Mouse (Mus musculus) adrenal gland, postnatal 4 days (tissue): ENCODE data around the gene Maged1. TPM values are rescaled to one million over a fixed set of nuclear protein-coding genes. Genes with fewer than 3 reads are reported as not detected.
"Not testable (repeated sequence)": the region's sequence is repeated elsewhere in the genome, so short reads cannot be mapped to it uniquely, and the experiment has no call there.

ENCODE experiments used
- DNase-seq, 2 experiments: peaks; one replicate each; pipeline ENCODE4 v3.0.0; 2021 to 2022; ENCODE audit warnings: low spot score in 2 of 2, mixed read lengths in 2 of 2
- long read RNA-seq, 2 experiments: library from polyadenylated mRNA; stranded (forward); transcript quantifications; one replicate each; pipeline ENCODE4 v2.0.0; 2021
- total RNA-seq, 2 experiments: library from RNA; stranded (reverse); gene quantifications; 2 replicates each; pipeline ENCODE4 v1.2.3; 2021

Gene Maged1
- total RNA-seq = 100 to 1,000 TPM; 432 to 436 TPM
- long read RNA-seq, experiment 1, transcript Maged1-201 (13 exons, 2,821 nt) = major isoform, 361 of 480 reads
- long read RNA-seq, experiment 1, transcript Maged1-207 (12 exons, 2,884 nt) = minor isoform, 29 of 480 reads
- long read RNA-seq, experiment 1, partial matches to known transcripts = 68 of 480 reads
- long read RNA-seq, experiment 1, other reads (novel, unspliced or antisense) = 22 of 480 reads
- long read RNA-seq, experiment 2, transcript Maged1-207 (12 exons, 2,884 nt) = minor isoform, 43 of 804 reads
- long read RNA-seq, experiment 2, transcript Maged1-201 (13 exons, 2,821 nt) = major isoform, 560 of 804 reads
- long read RNA-seq, experiment 2, partial matches to known transcripts = 171 of 804 reads
- long read RNA-seq, experiment 2, other reads (novel, unspliced or antisense) = 30 of 804 reads

DNA sequence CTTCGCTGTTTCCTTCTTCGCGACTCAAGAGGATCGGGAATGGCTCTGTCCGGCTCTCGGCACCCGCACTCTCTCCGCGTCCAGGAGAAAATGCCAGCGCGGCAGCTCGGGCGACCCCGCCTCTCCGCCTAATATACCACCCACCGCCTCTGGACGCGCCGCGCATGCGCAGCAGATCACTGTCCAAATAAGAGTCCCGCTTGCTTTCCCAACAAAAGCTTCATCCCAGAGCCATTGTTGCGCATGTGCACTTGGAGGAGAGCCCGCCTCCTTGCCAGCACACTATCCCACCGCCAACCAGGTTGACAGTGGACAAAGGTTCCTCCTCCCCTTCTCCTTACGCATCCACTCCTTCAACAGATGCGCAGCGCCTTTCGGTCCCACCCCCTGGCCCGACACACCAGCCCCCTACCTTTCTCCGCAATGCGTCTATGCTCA, at the start of gene Maged1:
Gene Maged1, minus strand, starts transcription at position 226 of the 438 bp plus-strand sequence.
- peak; percentile 67 to 77 for DNase-seq

DNA sequence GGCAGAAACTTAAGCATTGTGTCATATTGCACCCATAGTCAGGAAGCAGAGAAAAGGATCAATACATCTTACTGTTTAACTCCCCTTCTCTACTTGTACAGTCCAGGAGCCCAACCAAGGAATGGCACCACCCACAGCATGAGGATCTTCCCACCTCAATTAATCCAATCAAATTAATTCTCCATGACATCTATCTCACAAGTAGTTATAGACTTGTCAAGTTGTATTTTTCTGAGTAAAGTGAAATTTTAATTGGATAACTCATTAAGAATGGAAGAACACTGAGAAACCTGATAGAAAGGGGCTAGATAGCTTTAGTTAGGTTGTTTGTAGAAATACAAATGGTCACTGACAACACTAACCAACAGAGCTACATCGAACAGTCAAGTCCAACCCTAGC, 38.3 kb upstream of the Maged1 start:
- no peak for DNase-seq

DNA sequence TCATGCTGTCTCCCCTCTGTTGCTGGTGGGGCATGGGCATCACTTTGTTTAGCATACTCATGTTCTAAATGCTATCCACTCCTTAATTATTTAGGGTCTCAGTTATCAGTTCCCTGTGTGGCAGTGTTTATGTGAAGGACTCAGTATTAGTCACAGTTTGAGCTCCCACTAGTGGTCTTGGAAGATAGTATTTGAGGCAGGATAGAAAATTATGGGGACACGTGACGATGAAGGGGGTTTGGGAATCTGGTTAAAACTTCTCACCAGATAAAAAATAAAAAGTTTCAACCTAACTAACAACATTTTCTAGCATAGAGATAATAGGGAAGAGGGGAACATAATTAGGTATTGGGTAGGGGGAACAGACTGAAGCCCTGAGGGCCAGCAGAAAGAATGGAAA, 22.8 kb upstream of the Maged1 start:
- DNase-seq = no peak

DNA sequence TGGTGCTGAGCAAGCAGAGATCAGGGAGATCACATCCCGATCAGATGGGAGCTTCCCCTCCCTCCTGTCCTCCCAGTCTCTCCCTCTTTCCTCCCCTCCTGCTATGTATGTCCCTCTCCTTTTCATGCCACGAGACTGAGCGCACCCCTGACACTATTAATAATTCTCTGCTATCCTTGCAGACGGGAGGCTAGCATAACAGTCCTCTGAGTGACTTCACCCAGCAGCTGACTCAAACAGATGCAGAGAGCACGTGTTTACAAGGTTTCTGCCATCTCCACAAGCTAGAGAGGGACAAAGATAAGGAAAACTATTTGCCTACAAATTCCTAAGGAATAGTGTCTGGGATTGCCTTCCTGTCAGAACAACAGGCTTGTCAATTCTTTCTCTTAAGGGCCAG, 20.4 kb upstream of the Maged1 start:
- DNase-seq = no peak

DNA sequence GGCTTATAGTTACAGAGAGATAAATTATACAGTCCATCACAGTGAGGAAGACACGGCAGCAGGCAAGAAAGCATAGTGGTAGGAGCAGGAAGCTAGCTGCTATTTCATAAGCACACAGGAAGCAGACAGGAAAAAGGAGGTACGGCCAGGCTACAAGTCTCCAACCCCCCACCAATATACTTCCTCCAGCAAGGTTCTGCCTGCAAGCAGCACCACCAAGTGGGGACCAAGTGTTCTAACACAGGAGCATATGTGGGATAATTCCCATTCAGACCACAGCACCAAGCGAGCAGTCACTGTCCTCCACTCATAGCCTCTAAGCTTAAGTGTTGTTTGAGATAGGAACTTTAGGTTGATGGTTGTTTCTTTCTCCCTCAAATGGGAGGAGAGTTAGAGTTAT, 6.3 kb upstream of the Maged1 start:
- no peak for DNase-seq

DNA sequence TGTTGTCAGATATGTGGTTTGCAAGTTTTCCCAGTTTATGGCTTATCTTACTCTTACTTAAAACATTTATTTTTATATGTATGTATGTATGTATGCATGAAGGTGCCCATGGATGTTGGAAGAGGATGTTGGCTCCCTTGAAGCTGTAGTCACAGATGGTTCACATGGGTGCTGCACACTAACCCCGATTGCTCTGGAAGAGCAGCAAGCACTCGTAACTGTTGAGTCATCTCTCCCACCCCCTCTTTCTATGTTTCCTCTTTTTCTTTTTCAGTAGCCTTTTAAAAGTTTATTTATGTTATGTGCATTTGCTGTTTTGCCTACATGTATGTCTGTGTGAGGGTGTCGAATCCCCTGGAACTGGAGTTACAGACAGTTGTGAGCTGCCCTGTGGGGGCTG, 4.0 kb upstream of the Maged1 start:
- no peak for DNase-seq

DNA sequence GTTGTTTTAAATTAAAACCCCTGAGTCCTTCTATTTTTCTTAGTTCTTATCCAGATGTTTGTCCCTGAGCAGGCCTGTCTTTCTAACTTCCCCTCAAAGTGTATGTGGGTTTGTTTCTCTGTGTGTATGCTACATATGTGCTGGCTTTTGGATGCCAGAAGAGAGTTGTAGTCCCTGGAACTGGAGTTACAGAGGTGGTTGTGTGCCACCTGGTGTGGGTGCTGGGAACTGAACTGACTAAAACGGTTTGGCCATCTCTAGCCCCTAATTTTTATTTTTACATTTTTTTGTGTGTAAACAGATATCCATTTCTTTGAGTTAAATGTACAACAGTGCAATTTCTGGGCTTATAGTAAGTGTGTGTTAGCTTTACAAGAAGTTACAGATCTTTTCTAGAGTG, 3.0 kb upstream of the Maged1 start:
- no peak for DNase-seq

DNA sequence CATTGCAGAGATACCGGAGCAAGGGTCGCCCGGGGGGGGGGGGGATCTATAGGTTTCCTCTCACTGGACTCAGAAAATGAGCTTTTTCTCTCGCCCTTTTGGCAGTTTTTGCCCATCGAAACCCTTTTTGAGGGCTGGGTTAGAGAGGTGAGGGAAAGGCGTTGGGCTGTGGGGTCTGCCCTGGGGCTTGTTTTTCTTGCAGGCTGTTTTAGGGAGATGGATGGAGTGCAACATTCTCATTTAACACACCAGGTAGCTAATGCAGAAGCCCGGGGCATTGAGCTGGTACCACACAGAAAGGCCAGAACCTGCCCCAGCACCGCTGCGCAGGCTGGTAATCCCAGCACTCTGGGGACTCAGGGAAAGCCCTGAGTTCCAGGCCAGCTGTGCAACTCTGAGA, 593 bp upstream of the Maged1 start:
- DNase-seq = no peak

DNA sequence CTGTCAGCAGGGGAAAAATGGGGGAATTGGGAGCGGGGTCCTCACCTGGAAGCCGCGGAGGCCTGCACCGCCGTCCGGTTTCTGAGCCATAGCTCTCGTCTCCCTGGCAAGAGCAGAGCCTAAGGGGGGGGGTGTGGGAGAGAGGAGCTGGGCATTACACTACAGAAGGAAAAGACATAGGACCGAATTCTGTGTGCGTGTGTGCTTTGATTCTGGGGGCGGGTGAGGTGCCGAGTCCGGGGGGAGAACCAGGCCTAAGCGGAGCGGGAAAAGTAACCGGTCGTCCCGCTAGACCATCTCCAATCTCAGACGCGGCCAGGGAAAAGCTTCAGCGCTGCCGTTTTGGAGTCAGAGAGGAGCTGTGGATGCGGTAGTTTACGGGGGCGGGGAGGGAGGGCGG, 737 bp downstream of the Maged1 start:
- DNase-seq = no peak

DNA sequence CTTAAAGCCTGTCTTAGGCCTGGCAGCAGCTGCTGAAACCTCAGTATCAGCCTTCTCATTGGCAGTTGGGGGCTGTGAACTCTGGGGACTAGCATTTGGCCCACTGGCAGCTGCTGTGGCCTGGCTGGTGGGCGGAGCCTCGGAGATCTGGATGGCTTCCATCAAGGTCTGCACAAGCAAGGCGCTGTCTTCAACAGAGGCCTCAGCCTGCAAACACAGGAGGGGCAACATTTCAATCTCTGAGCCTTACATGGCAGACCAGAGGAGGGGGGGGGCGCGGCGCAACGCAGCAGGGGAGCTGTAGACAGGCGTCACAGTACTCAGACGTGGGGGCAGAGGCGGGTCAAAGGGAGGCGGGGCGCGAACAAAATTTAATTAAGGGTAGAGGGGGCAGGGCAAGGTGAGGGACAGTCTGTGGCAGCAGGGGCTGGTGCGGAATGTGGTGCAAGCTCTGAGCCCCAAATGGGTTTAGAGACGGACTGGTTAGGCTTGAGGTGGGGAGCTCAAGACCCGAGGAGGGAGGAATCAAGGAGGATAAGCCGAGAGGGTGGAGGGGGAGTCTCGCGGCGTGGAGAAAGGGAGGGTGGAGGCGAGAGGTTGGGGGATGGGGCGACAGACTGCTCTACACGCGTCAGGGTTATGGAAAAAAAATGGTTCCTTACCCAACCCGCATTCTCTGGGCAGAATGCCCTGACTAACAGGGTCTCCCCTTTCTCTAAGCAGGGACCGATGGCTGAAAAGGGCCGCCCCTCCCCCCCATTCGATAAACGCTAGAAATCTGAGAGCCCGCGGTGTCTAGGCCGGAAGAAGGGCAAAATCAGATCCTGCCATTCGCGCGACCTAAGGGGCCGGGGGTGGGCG, 1.4 kb downstream of the Maged1 start:
- DNase-seq = peak; percentile 27 to 32

DNA sequence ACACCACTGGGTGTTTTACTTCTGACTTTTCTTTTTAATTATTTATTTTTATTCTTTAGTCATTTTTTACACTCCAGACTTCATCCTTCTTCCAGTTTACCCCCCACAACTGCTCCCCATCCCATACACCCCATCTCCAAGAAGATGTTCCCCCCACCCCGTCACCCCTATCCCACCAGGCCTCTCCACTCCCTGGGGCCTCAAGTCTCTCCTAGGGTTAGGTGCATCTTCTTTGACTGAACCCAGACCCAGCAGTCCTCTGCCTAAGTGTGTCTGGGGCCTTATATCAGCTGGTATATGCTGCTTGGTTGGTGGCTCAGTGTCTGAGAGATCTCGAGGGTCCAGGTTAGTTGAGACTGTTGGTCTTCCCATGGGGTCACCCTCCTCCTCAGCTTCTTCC, 7.6 kb downstream of the Maged1 start:
- DNase-seq = no peak

DNA sequence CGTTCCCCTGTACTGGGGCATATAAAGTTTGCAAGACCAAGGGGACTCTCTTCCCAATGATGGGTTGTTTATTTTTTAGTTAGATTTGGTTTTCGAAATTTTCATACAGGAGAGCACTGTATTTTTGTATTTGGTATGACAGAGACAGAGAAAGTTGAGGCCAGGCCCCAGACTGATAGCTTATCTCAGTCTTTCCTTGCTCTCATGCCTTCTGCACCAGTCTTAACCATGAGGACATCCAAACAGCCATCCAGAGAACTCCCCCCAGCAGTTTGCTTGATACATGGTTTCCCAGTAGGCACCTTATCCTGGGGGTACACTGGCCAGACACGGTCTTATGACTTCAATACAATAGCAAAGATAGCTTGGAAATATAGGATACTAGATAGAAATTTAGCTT, 11.6 kb downstream of the Maged1 start:
- no peak for DNase-seq

DNA sequence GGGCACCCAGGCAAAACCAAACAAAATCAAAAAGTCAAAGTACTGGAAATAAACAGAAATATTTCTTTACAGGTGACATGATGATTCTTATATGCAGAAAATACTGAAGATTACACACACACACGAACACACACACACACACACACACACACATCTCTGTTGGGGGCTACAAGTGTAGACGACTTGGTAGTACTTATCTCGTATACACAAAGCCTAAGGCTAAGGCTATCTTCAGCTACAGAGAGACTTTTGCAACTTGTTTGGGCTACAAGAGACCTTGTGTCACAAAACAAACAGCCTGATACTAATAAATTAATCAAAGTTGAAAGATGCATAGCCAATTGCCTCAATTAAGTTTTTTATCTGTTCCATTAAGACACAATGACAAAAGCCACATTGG, 19.8 kb downstream of the Maged1 start:
- DNase-seq = no peak

DNA sequence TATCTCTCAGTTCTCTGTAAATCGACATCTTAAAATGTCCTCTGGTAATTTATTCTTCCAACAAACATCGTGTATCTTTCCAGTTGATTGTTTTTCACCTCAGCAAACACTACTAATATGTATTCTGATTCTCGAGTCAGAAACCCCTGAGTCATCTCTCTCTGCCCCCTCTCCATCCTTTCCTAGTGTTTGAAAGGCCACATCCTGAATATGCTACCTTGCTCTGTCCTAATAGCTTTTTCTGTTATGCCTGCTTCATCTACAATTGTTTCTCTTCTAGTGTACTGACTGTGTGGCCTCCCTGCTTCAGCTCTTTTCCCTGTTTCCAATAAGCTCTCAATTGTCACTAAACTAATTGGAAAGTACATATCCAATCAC, 33.5 kb downstream of the Maged1 start:
- no peak for DNase-seq

DNA sequence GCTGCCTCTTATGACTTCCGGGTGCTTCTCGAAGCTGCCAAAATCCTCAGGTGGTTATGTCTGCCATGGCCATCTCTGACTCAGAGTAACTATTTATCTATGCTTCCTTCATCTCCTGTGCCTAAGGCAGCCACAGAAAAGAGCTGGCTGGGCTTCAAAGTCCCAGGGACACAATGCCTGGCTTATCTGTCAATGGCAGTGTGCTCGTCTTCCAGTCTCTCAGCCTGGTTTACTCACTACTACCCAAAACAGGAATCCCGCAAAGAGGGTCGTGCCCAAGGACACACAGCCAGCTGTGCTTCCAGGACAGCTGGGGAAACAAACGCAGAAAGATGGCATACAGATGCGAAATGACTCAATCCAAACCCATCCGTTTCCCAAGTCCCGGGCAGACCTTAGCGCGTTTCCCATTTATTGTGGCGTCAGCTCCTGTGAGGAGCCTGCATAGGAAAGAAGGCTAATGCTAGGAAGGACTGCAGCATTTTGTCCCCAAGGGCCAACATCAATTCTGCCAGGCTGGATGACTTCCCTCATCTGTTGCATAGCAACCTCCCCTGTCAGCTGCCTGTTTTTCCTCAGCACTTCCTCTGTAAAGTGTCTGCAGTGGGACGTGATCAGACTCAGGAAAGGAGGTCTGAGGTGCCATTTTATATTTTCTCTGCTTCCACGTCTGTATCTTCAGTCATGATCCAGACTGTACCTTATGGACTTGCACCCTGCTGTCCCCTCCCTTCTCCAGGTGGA, 34.1 kb downstream of the Maged1 start:
- DNase-seq = not testable (repeated sequence)

DNA sequence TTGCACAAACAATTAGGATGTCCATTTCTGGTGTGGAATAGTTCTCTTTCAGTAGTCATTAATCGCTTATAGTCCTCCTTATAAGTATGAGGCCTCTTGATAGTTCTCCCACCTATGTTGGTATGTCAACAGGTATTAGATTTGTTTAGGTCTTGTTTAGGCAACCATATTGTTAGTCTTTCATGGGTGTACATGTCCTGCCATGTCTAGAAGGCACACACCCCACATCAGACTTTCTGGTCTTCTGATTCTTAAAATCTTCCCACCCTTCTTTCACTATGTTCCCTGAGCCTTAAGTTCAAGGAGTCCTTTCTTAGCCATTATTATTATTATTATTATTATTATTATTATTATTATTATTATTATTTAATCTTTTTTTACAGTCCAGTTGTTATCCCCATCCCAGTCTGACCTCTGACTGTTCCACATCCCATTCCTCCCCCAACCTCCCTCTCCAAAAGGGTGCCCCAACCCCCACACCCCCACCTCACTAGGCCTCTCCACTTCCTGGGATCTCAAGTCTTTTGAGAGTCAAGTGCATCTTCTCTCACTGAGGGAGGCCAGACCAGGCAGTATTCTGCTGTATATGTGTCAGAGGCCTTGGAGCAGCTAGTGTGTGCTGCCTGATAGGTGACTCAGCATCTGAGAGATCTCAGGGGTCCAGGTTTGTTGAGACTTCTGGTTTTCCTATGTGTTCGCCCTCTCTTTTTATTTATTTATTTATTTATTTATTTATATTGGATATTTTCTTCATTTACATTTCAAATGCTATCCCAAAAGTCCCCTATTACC, 55.7 kb downstream of the Maged1 start:
- DNase-seq = no peak

Other genes starting within 250 kb of the Maged1 start
- gene Fam90a1b, start 175.4 kb downstream of the Maged1 start, total RNA-seq = not detected
- 10 to 100 TPM; 46.3 to 54.9 TPM for gene Apoo, start 175.0 kb downstream of the Maged1 start, total RNA-seq
- 10 to 100 TPM; 15.4 to 18.3 TPM for gene Gspt2, start 93.9 kb upstream of the Maged1 start, total RNA-seq
- gene Zxdb, start 182.4 kb upstream of the Maged1 start, total RNA-seq = 10 to 100 TPM; 14.7 to 15.2 TPM